In the genomic region with DNA sequence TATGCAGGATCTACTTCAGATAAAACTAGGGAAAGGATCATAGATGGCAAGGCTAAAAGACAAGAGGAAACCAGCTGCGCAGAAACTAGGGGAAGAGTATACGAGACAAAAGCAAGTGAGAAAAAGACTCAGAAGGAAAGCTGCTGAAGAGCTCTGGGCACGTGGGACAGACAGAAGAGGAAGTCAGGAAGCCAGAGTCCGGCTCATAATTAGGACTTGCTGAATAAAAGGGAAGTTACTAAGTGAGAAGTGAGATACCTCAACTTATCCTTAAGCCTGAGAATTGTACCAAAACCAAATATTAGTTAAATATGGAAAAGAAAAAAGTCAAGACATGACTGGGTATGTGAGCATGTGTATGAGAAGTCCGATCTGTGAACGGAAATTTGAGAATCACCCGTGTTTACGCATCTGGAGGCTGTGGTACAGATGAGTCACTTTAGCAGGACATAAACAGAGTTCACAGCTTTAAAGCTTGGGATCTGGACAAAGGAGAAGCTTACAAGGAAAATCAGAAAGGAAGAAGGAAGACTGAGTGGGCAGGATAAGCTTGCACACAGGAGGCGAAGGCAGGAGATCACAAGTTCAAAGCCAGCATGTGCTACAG, we compare ENCODE assay signal across 20 mouse cellular contexts.
DNase-seq lines count a peak whose midpoint lies in the region; ATAC-seq and TF ChIP-seq lines count a peak whose summit lies in the region.
"Had no signal": no experiment of that assay in that cellular context is flagged by ENCODE, and none has a peak within 500 bp of the region (broad histone marks: within the 10 kb centered on the region; RNA-seq: fewer than 3 reads in every experiment).

No protein-coding gene starts in this region.

- H3K9me3 ChIP-seq in heart, embryonic 12.5 days (replicated peaks): no peaks in the 10 kb centered on the region
- H3K9me3 ChIP-seq: forebrain, embryonic 15.5 days; heart, embryonic 13.5 days; hindbrain, embryonic 10.5 days; liver, embryonic 13.5 days; midbrain, embryonic 10.5 days; stomach, embryonic 15.5 days had no signal

- H3K4me1 ChIP-seq in heart, embryonic 12.5 days (replicated peaks): peaks cover 7% of the 10 kb centered on the region
- H3K4me1 ChIP-seq in bone marrow macrophage, adult 2 months (ENCODE audit: control insufficient read depth, insufficient read depth, low read length): peaks cover 47% of the 10 kb centered on the region
- H3K4me1 ChIP-seq: forebrain, embryonic 15.5 days; stomach, embryonic 15.5 days had no signal

- H3K4me3 ChIP-seq in heart, embryonic 12.5 days: no peak overlapping the region
- peak overlapping the region; percentile 21; the same call in 1 of the 2 replicates for H3K4me3 ChIP-seq in bone marrow macrophage, adult 2 months (ENCODE audit: insufficient read depth, low read length)
- no peak overlapping the region for H3K4me3 ChIP-seq in macrophage (ENCODE audit: inconsistent target)
- H3K4me3 ChIP-seq: forebrain, embryonic 15.5 days; heart, embryonic 13.5 days; hindbrain, embryonic 10.5 days; liver, embryonic 13.5 days; midbrain, embryonic 10.5 days; myocyte; stomach, embryonic 15.5 days had no signal

- no peaks in the 10 kb centered on the region for H3K79me2 ChIP-seq in macrophage (ENCODE audit: inconsistent target)

- no peak for TF ChIP-seq CTCF in bone marrow macrophage, adult 2 months (IDR thresholded peaks at IDR 0.05; ENCODE audit: low read depth, low read length)

- TF ChIP-seq POLR2A in bone marrow macrophage, adult 2 months (IDR thresholded peaks at IDR 0.05; ENCODE audit: borderline replicate concordance, low read depth, low read length): no peak

- H3K9ac ChIP-seq in heart, embryonic 12.5 days: no peak overlapping the region
- H3K9ac ChIP-seq: forebrain, embryonic 15.5 days; heart, embryonic 13.5 days; liver, embryonic 13.5 days; stomach, embryonic 15.5 days had no signal

- peak; percentile 91 for DNase-seq in heart, adult 11 months
- DNase-seq in 3T3-L1 (ENCODE audit: low read depth, low spot score): peak; percentile 49
- no peak for DNase-seq in cerebellum, adult 8-10 months
- DNase-seq in left cerebral cortex, adult 8-10 months (ENCODE audit: low spot score in 2 of 2): no peak
- DNase-seq in embryo, embryonic 9.5 days (ENCODE audit: extremely low spot score): no peak
- DNase-seq: cerebellum, postnatal 25 days; gastrocnemius, postnatal 14 days; liver, embryonic 13.5 days; thymus, postnatal 25 days had no signal

- H3K27ac ChIP-seq in heart, embryonic 12.5 days (ENCODE audit: poor library complexity, severe bottlenecking): no peak overlapping the region
- peak overlapping the region; percentile 100 for H3K27ac ChIP-seq in bone marrow macrophage, adult 2 months (ENCODE audit: insufficient read depth, low read depth, low read length)
- peak overlapping the region; percentile 93 for H3K27ac ChIP-seq in macrophage
- H3K27ac ChIP-seq: forebrain, embryonic 15.5 days; heart, embryonic 13.5 days; hindbrain, embryonic 10.5 days; kidney, postnatal 0 days; liver, embryonic 13.5 days; midbrain, embryonic 10.5 days; stomach, embryonic 15.5 days had no signal

- WGBS in heart, embryonic 12.5 days: 77% methylated on average over 9 of the region's 9 CpGs
- WGBS in macrophage (ENCODE audit: missing documents): 12% methylated on average over 9 of the region's 9 CpGs

- ATAC-seq in heart, embryonic 12.5 days (ENCODE audit: insufficient number of reproducible peaks, low FRiP score): no peak
- ATAC-seq: activated CD4-positive, CD25-positive, alpha-beta regulatory T cell, adult 4 months; forebrain, embryonic 15.5 days had no signal

- H3K27me3 ChIP-seq in heart, embryonic 12.5 days (replicated peaks): no peaks in the 10 kb centered on the region
- H3K27me3 ChIP-seq: forebrain, embryonic 15.5 days; heart, embryonic 13.5 days; liver, embryonic 13.5 days; stomach, embryonic 15.5 days had no signal

- peaks cover 27% of the 10 kb centered on the region for H3K36me3 ChIP-seq in heart, embryonic 12.5 days
- H3K36me3 ChIP-seq in macrophage (ENCODE audit: inconsistent target): peaks cover 41% of the 10 kb centered on the region

- no peak overlapping the region for H3K4me2 ChIP-seq in heart, embryonic 12.5 days
- H3K4me2 ChIP-seq: forebrain, embryonic 15.5 days; heart, embryonic 13.5 days; liver, embryonic 13.5 days; stomach, embryonic 15.5 days had no signal

Comparison
In these comparisons a context has a peak if more than half of its experiments do, and no peak if none do; other contexts are left out.
1. DNase-seq: peak in heart, adult 11 months (single experiment) and 3T3-L1 (single experiment); none in cerebellum, adult 8-10 months (single experiment), left cerebral cortex, adult 8-10 months (0 of 2) and embryo, embryonic 9.5 days (single experiment).